Mouse (Mus musculus) c-Kit-positive CD71-positive TER-119-positive erythroid progenitor cells, embryonic 14.5 days (primary cell): ENCODE measurements around the gene Abcb10.

Experiments used
- DNase-seq: peaks from one replicate; pipeline ENCODE4 v3.0.0-alpha.2; 2013; ENCODE audit warnings: low spot score

The Abcb10 gene

DNA sequence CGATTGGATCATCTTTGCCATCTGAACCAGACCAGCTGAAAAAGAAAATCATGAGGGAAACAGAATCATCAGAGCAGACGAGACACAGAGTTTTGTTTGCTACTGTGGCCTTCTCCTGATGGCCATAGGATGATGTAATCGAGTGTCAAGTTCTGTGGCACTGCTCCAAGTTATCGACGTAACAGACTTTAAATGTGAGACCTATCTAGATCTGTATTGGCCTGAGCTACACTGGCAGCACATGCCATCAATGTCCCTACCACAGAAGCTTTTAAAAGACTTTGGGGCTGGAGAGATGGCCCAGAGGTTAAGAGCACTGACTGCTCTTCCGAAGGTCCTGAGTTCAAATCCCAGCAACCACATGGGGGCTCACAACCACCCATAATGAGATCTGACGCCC lies 80.3 kb downstream of the Abcb10 start:
- no peak for DNase-seq
